Mouse (Mus musculus): ENCODE measurements at regions not wholly inside any gene's neighbourhood (a gene's known extent, or its start where the extent isn't known, plus 50 kb on each side); places are given as distances from the start of the nearest gene placed in this dataset.

DNA sequence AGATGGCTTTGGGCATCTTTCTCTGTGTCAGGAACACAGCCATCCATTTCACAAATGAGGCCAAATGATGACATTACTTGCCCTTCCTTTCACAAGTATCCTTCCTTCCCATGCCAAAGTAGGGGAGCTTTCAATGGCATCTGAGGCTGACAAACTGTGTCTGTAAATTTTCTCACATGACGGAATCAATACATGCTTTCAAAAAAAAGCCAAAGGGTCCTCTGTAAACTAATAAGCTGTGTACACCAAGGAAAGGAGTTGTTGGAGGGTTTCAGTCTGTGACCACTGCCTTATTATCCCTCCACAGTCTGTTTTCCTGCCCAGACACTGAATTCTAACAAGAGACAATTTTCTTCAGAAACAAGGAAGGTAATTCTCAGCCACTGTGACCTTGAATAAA, 490.2 kb upstream of the Adamts9 start:
- H3K9me3 ChIP-seq (ENCODE audit: control insufficient read depth, low read length): no peaks in the 10 kb centered on the region
- H3K9ac ChIP-seq (ENCODE audit: low read length): no peak overlapping the region
- no peaks in the 10 kb centered on the region for H3K36me3 ChIP-seq (ENCODE audit: control insufficient read depth, insufficient read depth, low read length)
- H3K4me3 ChIP-seq (ENCODE audit: low read depth, low read length): no peak overlapping the region
- no peak overlapping the region for H3K4me2 ChIP-seq (ENCODE audit: low read depth, severe bottlenecking)
- no peaks in the 10 kb centered on the region for H3K4me1 ChIP-seq (ENCODE audit: control insufficient read depth, insufficient read depth, low read length)
- 67% methylated on average over 1 of the region's 1 CpGs for WGBS
- no peak overlapping the region for H3K27ac ChIP-seq (replicated peaks; ENCODE audit: low read depth, low read length)
- DNase-seq (ENCODE audit: low spot score): no peak
- no peaks in the 10 kb centered on the region for H3K27me3 ChIP-seq (ENCODE audit: control insufficient read depth, insufficient read depth, low read length)
- no peak for ATAC-seq (ENCODE audit: insufficient number of reproducible peaks, low FRiP score, low TSS enrichment, low read depth)

DNA sequence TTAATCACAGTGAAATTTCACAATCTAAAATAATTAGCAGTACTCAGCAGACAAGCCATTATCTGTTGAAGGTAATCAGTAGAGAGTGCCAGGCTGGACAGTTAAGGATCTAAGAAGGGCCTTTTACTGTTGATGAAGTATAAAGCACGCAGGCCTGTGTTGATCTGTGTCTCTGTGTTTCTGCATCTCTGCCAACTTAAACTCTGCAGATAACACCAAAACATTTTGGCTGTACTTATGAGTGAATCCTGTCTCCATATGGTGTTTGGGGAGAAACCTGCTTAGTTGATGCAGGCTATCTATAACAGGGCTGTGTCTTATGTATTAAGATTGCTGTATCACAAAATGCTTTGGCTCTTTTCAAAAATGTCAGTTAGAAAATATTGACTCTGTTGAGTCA, 482.8 kb upstream of the Adamts9 start:
- DNase-seq (ENCODE audit: low spot score): no peak
- H3K27ac ChIP-seq (replicated peaks; ENCODE audit: low read depth, low read length): no peak overlapping the region
- no peaks in the 10 kb centered on the region for H3K4me1 ChIP-seq (ENCODE audit: control insufficient read depth, insufficient read depth, low read length)
- H3K9me3 ChIP-seq (ENCODE audit: control insufficient read depth, low read length): no peaks in the 10 kb centered on the region
- H3K4me3 ChIP-seq (ENCODE audit: low read depth, low read length): no peak overlapping the region
- 86% methylated on average over 1 of the region's 1 CpGs for WGBS
- no peaks in the 10 kb centered on the region for H3K27me3 ChIP-seq (ENCODE audit: control insufficient read depth, insufficient read depth, low read length)
- no peak overlapping the region for H3K9ac ChIP-seq (ENCODE audit: low read length)
- ATAC-seq (ENCODE audit: insufficient number of reproducible peaks, low FRiP score, low TSS enrichment, low read depth): no peak
- no peak overlapping the region for H3K4me2 ChIP-seq (ENCODE audit: low read depth, severe bottlenecking)
- no peaks in the 10 kb centered on the region for H3K36me3 ChIP-seq (ENCODE audit: control insufficient read depth, insufficient read depth, low read length)

DNA sequence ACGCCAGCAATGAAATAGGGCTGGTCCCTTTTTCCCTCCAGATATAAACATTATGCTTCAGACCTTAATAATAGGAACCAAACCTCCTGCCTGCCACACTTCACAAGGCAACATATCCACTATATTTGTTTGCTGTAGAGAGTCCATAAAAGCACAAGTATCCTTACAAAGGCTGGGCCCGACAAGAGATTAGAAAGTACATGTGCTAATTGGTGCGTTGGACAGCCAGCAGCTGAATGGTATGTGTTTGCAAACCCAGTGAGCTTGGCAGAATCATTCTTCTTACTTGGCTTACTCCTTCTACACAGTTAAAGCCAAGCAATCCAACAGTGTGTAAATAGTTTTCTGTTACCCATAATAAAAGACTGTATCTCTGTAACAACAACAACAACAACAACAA, 479.6 kb upstream of the Adamts9 start:
- ATAC-seq (ENCODE audit: insufficient number of reproducible peaks, low FRiP score, low TSS enrichment, low read depth): no peak
- no peak overlapping the region for H3K27ac ChIP-seq (replicated peaks; ENCODE audit: low read depth, low read length)

DNA sequence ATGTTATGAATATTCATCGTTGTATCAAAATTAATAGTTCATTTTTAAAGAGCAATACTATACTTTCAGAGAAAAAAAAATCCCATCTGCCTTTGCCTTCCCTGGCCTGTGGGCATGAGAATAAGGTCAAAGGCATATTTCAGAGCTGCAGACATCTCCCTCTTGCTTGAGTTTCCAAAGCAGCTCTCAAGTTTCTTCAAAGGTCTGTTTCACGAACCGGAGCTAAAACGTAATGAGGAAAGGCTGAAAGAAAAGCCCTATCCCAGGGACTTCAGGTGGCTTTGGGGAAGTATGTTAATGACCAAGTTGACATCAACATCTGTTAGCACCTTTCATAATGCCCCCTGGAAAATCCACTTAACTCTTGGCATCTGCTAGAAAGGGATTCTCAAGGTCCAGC, 479.0 kb upstream of the Adamts9 start:
- 26% methylated on average over 4 of the region's 4 CpGs for WGBS
- ATAC-seq (ENCODE audit: insufficient number of reproducible peaks, low FRiP score, low TSS enrichment, low read depth): no peak
- no peak overlapping the region for H3K4me3 ChIP-seq (ENCODE audit: low read depth, low read length)
- DNase-seq (ENCODE audit: low spot score): no peak
- no peaks in the 10 kb centered on the region for H3K9me3 ChIP-seq (ENCODE audit: control insufficient read depth, low read length)
- H3K4me2 ChIP-seq (ENCODE audit: low read depth, severe bottlenecking): no peak overlapping the region
- no peaks in the 10 kb centered on the region for H3K4me1 ChIP-seq (ENCODE audit: control insufficient read depth, insufficient read depth, low read length)
- no peaks in the 10 kb centered on the region for H3K36me3 ChIP-seq (ENCODE audit: control insufficient read depth, insufficient read depth, low read length)
- no peaks in the 10 kb centered on the region for H3K27me3 ChIP-seq (ENCODE audit: control insufficient read depth, insufficient read depth, low read length)
- no peak overlapping the region for H3K27ac ChIP-seq (replicated peaks; ENCODE audit: low read depth, low read length)
- H3K9ac ChIP-seq (ENCODE audit: low read length): no peak overlapping the region

More for the DNA sequence above, 479.6 kb upstream of the Adamts9 start:
- WGBS: 55% methylated on average over 3 of the region's 3 CpGs
- Histone ChIP-seq H3K4me2 (ENCODE audit: low read depth, severe bottlenecking) (no peak overlapping the region), H3K4me3 (ENCODE audit: low read depth, low read length) (no peak overlapping the region), H3K4me1 (ENCODE audit: control insufficient read depth, insufficient read depth, low read length) (no peaks in the 10 kb centered on the region), H3K27me3 (ENCODE audit: control insufficient read depth, insufficient read depth, low read length) (no peaks in the 10 kb centered on the region), H3K9me3 (ENCODE audit: control insufficient read depth, low read length) (no peaks in the 10 kb centered on the region), H3K9ac (ENCODE audit: low read length) (no peak overlapping the region), H3K36me3 (ENCODE audit: control insufficient read depth, insufficient read depth, low read length) (no peaks in the 10 kb centered on the region)
- DNase-seq (ENCODE audit: low spot score): no peak

DNA sequence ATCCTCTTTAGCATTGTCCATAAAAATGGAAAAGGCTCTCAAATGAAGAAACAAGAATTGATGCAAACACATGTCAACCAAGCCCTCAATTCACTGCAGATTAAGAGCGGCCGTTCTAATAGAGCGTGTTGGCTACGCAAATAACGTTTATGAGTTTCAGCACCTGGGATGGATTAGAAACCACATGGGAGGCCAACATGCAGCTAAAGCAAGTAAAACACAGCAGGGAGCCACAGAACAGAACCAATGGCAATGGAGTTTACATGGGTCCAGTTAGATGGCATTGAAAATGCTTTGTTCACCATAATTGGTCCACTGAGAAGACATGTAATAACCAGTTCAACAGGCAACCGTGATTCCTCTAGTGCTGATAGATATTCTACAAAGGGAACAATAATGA, 474.3 kb upstream of the Adamts9 start:
- Histone ChIP-seq H3K27ac (replicated peaks; ENCODE audit: low read depth, low read length) (no peak overlapping the region), H3K4me3 (ENCODE audit: low read depth, low read length) (no peak overlapping the region), H3K27me3 (ENCODE audit: control insufficient read depth, insufficient read depth, low read length) (no peaks in the 10 kb centered on the region), H3K36me3 (ENCODE audit: control insufficient read depth, insufficient read depth, low read length) (no peaks in the 10 kb centered on the region), H3K9me3 (ENCODE audit: control insufficient read depth, low read length) (no peaks in the 10 kb centered on the region), H3K4me1 (ENCODE audit: control insufficient read depth, insufficient read depth, low read length) (no peaks in the 10 kb centered on the region), H3K4me2 (ENCODE audit: low read depth, severe bottlenecking) (no peak overlapping the region), H3K9ac (ENCODE audit: low read length) (no peak overlapping the region)
- DNase-seq (ENCODE audit: low spot score) (peak; percentile 66), ATAC-seq (ENCODE audit: insufficient number of reproducible peaks, low FRiP score, low TSS enrichment, low read depth) (no peak)
- WGBS: 15% methylated on average over 6 of the region's 6 CpGs

DNA sequence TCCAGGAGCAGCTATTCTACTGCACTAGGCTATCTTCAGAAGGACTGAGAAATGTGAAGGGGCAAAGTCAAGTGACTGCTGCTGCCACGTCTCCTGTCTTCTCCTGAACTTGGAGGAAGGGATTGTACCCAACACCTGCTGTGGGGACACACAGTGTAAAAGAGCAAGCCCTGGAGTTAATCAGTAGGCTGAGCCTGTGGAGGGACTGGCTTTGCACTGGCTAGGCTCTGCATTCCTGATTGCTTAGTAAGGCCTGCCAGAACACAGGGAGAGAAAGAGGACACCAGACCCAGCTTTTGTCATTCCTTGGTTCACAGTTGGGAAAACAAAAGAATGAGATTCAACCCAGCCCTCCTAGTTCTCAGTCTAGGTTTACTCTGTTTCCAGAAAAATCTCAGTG, 472.7 kb upstream of the Adamts9 start:
- no peaks in the 10 kb centered on the region for H3K27me3 ChIP-seq (ENCODE audit: control insufficient read depth, insufficient read depth, low read length)
- no peaks in the 10 kb centered on the region for H3K36me3 ChIP-seq (ENCODE audit: control insufficient read depth, insufficient read depth, low read length)
- H3K9ac ChIP-seq (ENCODE audit: low read length): no peak overlapping the region
- WGBS: 28% methylated on average over 1 of the region's 1 CpGs
- no peaks in the 10 kb centered on the region for H3K9me3 ChIP-seq (ENCODE audit: control insufficient read depth, low read length)
- ATAC-seq (ENCODE audit: insufficient number of reproducible peaks, low FRiP score, low TSS enrichment, low read depth): no peak
- H3K27ac ChIP-seq (replicated peaks; ENCODE audit: low read depth, low read length): no peak overlapping the region
- H3K4me3 ChIP-seq (ENCODE audit: low read depth, low read length): no peak overlapping the region
- DNase-seq (ENCODE audit: low spot score): no peak
- no peak overlapping the region for H3K4me2 ChIP-seq (ENCODE audit: low read depth, severe bottlenecking)
- no peaks in the 10 kb centered on the region for H3K4me1 ChIP-seq (ENCODE audit: control insufficient read depth, insufficient read depth, low read length)

DNA sequence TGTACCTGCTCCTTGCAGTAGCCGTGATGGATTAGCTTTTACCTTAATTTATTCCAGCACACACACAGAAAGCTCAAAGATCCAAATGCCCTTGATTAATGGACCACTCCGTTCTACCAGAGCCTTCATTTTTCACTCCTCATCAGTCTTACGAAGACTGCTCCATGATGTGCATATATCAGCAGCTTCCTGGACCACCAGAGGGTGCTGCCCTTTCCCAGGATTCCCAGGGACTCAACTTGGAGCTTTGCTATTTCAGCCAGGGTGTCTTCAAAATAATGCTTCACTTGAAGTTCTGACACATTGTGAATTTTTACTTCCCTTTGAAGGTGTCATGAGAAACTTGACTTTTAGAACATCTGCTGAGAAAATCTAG, 467.8 kb upstream of the Adamts9 start:
- ATAC-seq (ENCODE audit: insufficient number of reproducible peaks, low FRiP score, low TSS enrichment, low read depth) (no peak), DNase-seq (ENCODE audit: low spot score) (peak; percentile 28)
- WGBS: 16% methylated on average over 3 of the region's 3 CpGs
- Histone ChIP-seq H3K9ac (ENCODE audit: low read length) (no peak overlapping the region), H3K4me2 (ENCODE audit: low read depth, severe bottlenecking) (no peak overlapping the region), H3K36me3 (ENCODE audit: control insufficient read depth, insufficient read depth, low read length) (no peaks in the 10 kb centered on the region), H3K27me3 (ENCODE audit: control insufficient read depth, insufficient read depth, low read length) (no peaks in the 10 kb centered on the region), H3K4me1 (ENCODE audit: control insufficient read depth, insufficient read depth, low read length) (no peaks in the 10 kb centered on the region), H3K27ac (replicated peaks; ENCODE audit: low read depth, low read length) (no peak overlapping the region), H3K4me3 (ENCODE audit: low read depth, low read length) (no peak overlapping the region), H3K9me3 (ENCODE audit: control insufficient read depth, low read length) (no peaks in the 10 kb centered on the region)

DNA sequence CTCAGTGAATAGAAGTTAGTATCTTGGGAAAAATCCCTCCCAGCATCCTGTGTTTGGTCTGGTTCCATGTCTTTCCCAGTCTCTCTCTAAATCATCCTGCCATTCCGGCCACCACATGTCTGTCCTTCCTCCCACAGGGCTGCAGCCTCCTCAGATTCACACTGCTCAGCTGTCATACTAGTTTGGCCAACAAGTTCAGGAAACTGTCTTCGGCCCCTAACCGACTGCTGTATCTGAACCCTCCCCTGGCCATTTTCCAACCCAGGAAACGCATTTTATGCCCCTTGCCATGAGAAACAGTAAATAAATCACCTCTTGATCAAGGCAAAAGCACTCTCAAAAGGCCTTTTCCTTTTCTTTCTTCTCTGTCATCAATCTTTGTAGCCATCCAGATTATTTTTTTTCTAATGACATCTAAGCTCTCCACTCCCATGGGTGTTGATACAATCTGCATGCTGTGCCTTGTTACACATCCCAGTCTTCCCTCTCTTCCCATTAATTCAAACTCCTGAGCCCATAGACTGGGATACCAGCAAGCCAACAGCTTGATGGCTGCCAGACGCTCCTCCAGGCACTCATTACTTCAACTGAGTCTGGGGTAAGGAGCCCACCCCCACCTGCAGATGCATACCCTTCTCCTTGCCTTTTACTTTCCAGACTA, 467.3 kb upstream of the Adamts9 start:
- Histone ChIP-seq H3K4me3 (ENCODE audit: low read depth, low read length) (no peak overlapping the region), H3K9me3 (ENCODE audit: control insufficient read depth, low read length) (no peaks in the 10 kb centered on the region), H3K36me3 (ENCODE audit: control insufficient read depth, insufficient read depth, low read length) (no peaks in the 10 kb centered on the region), H3K9ac (ENCODE audit: low read length) (no peak overlapping the region), H3K4me2 (ENCODE audit: low read depth, severe bottlenecking) (no peak overlapping the region), H3K4me1 (ENCODE audit: control insufficient read depth, insufficient read depth, low read length) (no peaks in the 10 kb centered on the region), H3K27ac (replicated peaks; ENCODE audit: low read depth, low read length) (no peak overlapping the region), H3K27me3 (ENCODE audit: control insufficient read depth, insufficient read depth, low read length) (no peaks in the 10 kb centered on the region)
- no peak for ATAC-seq (ENCODE audit: insufficient number of reproducible peaks, low FRiP score, low TSS enrichment, low read depth)
- DNase-seq (ENCODE audit: low spot score): peak; percentile 38
- WGBS: 15% methylated on average over 5 of the region's 5 CpGs

DNA sequence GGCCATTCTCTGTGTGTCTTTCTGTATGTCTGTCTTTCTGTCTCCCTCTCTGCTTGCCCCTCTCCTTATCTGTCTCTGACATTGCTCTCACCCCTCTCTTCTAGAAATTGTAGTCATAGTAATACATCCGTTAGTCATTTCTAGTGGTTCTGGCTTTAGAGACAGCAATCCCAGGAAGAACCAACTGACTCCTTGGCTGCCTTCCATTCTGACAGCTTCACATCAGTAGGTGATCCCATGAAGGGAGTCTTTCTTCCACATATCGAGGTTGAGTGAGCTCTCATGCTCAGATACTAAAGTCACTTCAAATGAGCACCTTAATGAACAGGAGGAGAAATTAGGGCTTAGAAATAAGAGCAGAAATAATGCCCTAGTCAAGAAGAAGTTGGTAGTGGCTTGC, 455.3 kb upstream of the Adamts9 start:
- H3K36me3 ChIP-seq (ENCODE audit: control insufficient read depth, insufficient read depth, low read length): no peaks in the 10 kb centered on the region
- no peak overlapping the region for H3K4me2 ChIP-seq (ENCODE audit: low read depth, severe bottlenecking)
- H3K27ac ChIP-seq (replicated peaks; ENCODE audit: low read depth, low read length): no peak overlapping the region
- no peaks in the 10 kb centered on the region for H3K9me3 ChIP-seq (ENCODE audit: control insufficient read depth, low read length)
- DNase-seq (ENCODE audit: low spot score): no peak
- H3K9ac ChIP-seq (ENCODE audit: low read length): no peak overlapping the region
- ATAC-seq (ENCODE audit: insufficient number of reproducible peaks, low FRiP score, low TSS enrichment, low read depth): no peak
- WGBS: 79% methylated on average over 2 of the region's 2 CpGs
- peaks cover 3% of the 10 kb centered on the region; the same call in 1 of the 2 replicates for H3K4me1 ChIP-seq (ENCODE audit: control insufficient read depth, insufficient read depth, low read length)
- H3K27me3 ChIP-seq (ENCODE audit: control insufficient read depth, insufficient read depth, low read length): no peaks in the 10 kb centered on the region
- H3K4me3 ChIP-seq (ENCODE audit: low read depth, low read length): no peak overlapping the region
